Mouse (Mus musculus) ES-Bruce4 (cell line): ENCODE data around the gene B4galt2.
A peak's percentile ranks its signal among the peaks of the same experiment; 100 is the strongest.

Experiments
- CTCF ChIP-seq: IDR thresholded peaks from one replicate; pipeline ENCODE4 v1.8.1; 2011; ENCODE audit warnings: low read depth, low read length
- EP300 ChIP-seq: IDR thresholded peaks from 2 replicates; pipeline ENCODE4 v1.6.1; 2011; ENCODE audit warnings: low read depth, low read length; ENCODE audit not compliant: insufficient read depth
- POLR2A ChIP-seq: IDR thresholded peaks from one replicate; pipeline ENCODE4 v1.8.1; 2011; ENCODE audit warnings: low read length; ENCODE audit not compliant: insufficient read depth

DNA sequence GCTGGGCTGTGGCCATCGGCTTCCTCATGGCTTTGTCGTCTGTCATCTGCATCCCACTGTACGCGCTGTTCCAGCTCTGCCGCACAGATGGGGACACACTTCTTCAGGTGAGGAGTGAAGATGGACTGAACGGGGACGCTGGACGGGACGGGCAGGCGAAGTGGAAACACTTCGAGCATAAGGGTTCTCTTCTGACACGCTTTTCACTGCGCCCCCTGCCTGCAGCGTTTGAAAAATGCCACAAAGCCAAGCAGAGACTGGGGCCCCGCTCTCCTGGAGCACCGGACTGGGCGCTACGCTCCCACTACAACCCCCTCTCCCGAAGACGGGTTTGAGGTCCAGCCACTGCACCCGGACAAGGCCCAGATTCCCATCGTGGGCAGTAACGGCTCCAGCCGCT is 15.5 kb downstream of the B4galt2 start:
- no peak for TF ChIP-seq POLR2A
- TF ChIP-seq CTCF: peak; percentile 84
- no peak for TF ChIP-seq EP300
